Comparison of ENCODE assay signal across 1 mouse cellular context in the genomic region with DNA sequence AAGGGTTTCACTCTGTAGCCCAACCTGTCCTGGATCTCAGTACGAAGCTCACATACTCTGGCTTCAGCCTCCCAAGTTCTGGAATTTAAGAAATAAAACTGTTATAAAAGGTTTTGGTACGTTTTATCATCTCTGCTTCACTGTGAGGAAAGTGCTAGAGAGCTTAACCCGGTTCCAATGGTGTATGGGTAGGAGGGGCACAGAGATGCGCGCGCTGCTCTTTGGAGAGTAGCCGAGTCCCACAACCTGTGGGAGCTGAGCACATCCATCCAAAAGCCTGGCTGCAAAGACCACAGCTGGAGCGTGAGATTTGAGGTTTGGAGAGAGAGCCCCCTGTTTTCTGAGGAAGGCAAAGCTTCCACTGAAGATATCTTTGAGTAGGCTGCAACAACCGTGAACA.
TF ChIP-seq lines count a peak whose summit lies in the region.

No protein-coding gene starts in this region.

TF ChIP-seq in MEL, 35 proteins besides CTCF, POLR2A, EP300 and RAD21:
- no peak for TF ChIP-seq ELF1 (IDR thresholded peaks at IDR 0.05; ENCODE audit: low read depth, low read length)
- no peak for TF ChIP-seq RCOR1 (IDR thresholded peaks at IDR 0.05; ENCODE audit: low read depth, low read length)
- no peak for TF ChIP-seq UBTF (IDR thresholded peaks at IDR 0.05; ENCODE audit: borderline replicate concordance, insufficient read depth, low read depth, low read length)
- no peak for TF ChIP-seq MAFK (IDR thresholded peaks at IDR 0.05; ENCODE audit: borderline replicate concordance, low read depth, low read length)
- no peak for TF ChIP-seq ZNF384 (IDR thresholded peaks at IDR 0.05; ENCODE audit: low read depth, low read length)
- no peak for TF ChIP-seq TBP (IDR thresholded peaks at IDR 0.05; ENCODE audit: low read depth, low read length)
- no peak for TF ChIP-seq BHLHE40 (IDR thresholded peaks at IDR 0.05; ENCODE audit: borderline replicate concordance, low read depth, low read length)
- no peak for TF ChIP-seq MAX (IDR thresholded peaks at IDR 0.05; ENCODE audit: low read length)
- no peak for TF ChIP-seq CHD2 (IDR thresholded peaks at IDR 0.05; ENCODE audit: low read length)
- TF ChIP-seq ZKSCAN1 (IDR thresholded peaks at IDR 0.05; ENCODE audit: low read depth, low read length), result no peak
- TF ChIP-seq ETS1 (IDR thresholded peaks at IDR 0.05; ENCODE audit: low read depth, low read length), result no peak
- TF ChIP-seq MXI1 (IDR thresholded peaks at IDR 0.05; ENCODE audit: low read depth, low read length), result no peak
- no peak for TF ChIP-seq CHD1 (IDR thresholded peaks at IDR 0.05; ENCODE audit: low read depth, low read length)
TF ChIP-seq in MEL: peak in this region for 0.
